Mouse (Mus musculus): Measurements from ENCODE around the gene Clcn1. TPM values are rescaled to one million over a fixed set of nuclear protein-coding genes. Genes with fewer than 3 reads are reported as not detected.

Clcn1 gene
- polyA plus RNA-seq, 1 experiment: 0.42 TPM

GRCm38 (mm10) chr6:42328757-42329156 is 42.3 kb downstream of the Clcn1 start:
- Histone ChIP-seq H3K27me3 (ENCODE audit: control insufficient read depth, insufficient read depth, insufficient read length) (no peaks in the 10 kb centered on the region), H3K79me2 (ENCODE audit: control insufficient read depth, insufficient read depth) (no peaks in the 10 kb centered on the region), H3K79me3 (ENCODE audit: low read depth) (no peaks in the 10 kb centered on the region), H3K4me3 (ENCODE audit: insufficient read depth, poor library complexity, severe bottlenecking) (no peak overlapping the region), H3K36me3 (ENCODE audit: control insufficient read depth, insufficient read depth) (no peaks in the 10 kb centered on the region), H3ac (ENCODE audit: control insufficient read depth, insufficient read length, low read depth) (no peak overlapping the region)
- TF ChIP-seq CTCF (IDR thresholded peaks at IDR 0.05; ENCODE audit: control insufficient read depth, insufficient read depth, insufficient read length) (no peak), CEBPB (IDR thresholded peaks at IDR 0.05; ENCODE audit: low read depth) (no peak), MYOG (IDR thresholded peaks at IDR 0.05; ENCODE audit: control insufficient read depth, extremely low read depth, insufficient read length) (no peak), MAX (IDR thresholded peaks at IDR 0.05) (no peak), USF1 (IDR thresholded peaks at IDR 0.05; ENCODE audit: low read depth) (no peak)

- Histone ChIP-seq H3ac (ENCODE audit: control insufficient read depth, insufficient read length, low read depth) (no peak overlapping the region), H3K79me3 (ENCODE audit: low read depth) (no peaks in the 10 kb centered on the region), H3K27me3 (ENCODE audit: control insufficient read depth, insufficient read depth, insufficient read length) (no peaks in the 10 kb centered on the region), H3K79me2 (ENCODE audit: control insufficient read depth, insufficient read depth) (no peaks in the 10 kb centered on the region), H3K4me3 (ENCODE audit: insufficient read depth, poor library complexity, severe bottlenecking) (no peak overlapping the region), H3K36me3 (ENCODE audit: control insufficient read depth, insufficient read depth) (no peaks in the 10 kb centered on the region)
- no peak for TF ChIP-seq USF1 (IDR thresholded peaks at IDR 0.05; ENCODE audit: low read depth)
- no peak for TF ChIP-seq CTCF (IDR thresholded peaks at IDR 0.05; ENCODE audit: control insufficient read depth, insufficient read depth, insufficient read length)
- TF ChIP-seq CEBPB (IDR thresholded peaks at IDR 0.05; ENCODE audit: low read depth): no peak
- no peak for TF ChIP-seq MYOG (IDR thresholded peaks at IDR 0.05; ENCODE audit: control insufficient read depth, extremely low read depth, insufficient read length)
- no peak for TF ChIP-seq MYOD1 (IDR thresholded peaks at IDR 0.05; ENCODE audit: control insufficient read depth, insufficient read length, low read depth)
- no peak for TF ChIP-seq FOSL1 (IDR thresholded peaks at IDR 0.05; ENCODE audit: insufficient read depth, low read length, poor library complexity, severe bottlenecking)
Measured at GRCm38 (mm10) chr6:42330216-42330615, 43.7 kb downstream of the Clcn1 start.

- H3K79me3 ChIP-seq (ENCODE audit: low read depth): no peaks in the 10 kb centered on the region
- no peaks in the 10 kb centered on the region for H3K79me2 ChIP-seq (ENCODE audit: control insufficient read depth, insufficient read depth)
- H3ac ChIP-seq (ENCODE audit: control insufficient read depth, insufficient read length, low read depth): no peak overlapping the region
- H3K4me3 ChIP-seq (ENCODE audit: insufficient read depth, poor library complexity, severe bottlenecking): no peak overlapping the region
- no peak for TF ChIP-seq CEBPB (IDR thresholded peaks at IDR 0.05; ENCODE audit: low read depth)
- no peak for TF ChIP-seq USF1 (IDR thresholded peaks at IDR 0.05; ENCODE audit: low read depth)
- no peak for TF ChIP-seq CTCF (IDR thresholded peaks at IDR 0.05; ENCODE audit: control insufficient read depth, insufficient read depth, insufficient read length)
- no peak for TF ChIP-seq MYOG (IDR thresholded peaks at IDR 0.05; ENCODE audit: control insufficient read depth, extremely low read depth, insufficient read length)
- TF ChIP-seq MAX (IDR thresholded peaks at IDR 0.05): no peak
- no peak for TF ChIP-seq MYOD1 (IDR thresholded peaks at IDR 0.05; ENCODE audit: control insufficient read depth, insufficient read length, low read depth)
- no peak for TF ChIP-seq FOSL1 (IDR thresholded peaks at IDR 0.05; ENCODE audit: insufficient read depth, low read length, poor library complexity, severe bottlenecking)
- H3K36me3 ChIP-seq (ENCODE audit: control insufficient read depth, insufficient read depth): no peaks in the 10 kb centered on the region
- no peaks in the 10 kb centered on the region for H3K27me3 ChIP-seq (ENCODE audit: control insufficient read depth, insufficient read depth, insufficient read length)
Measured at GRCm38 (mm10) chr6:42330946-42331345, 44.5 kb downstream of the Clcn1 start.

GRCm38 (mm10) chr6:42339189-42339588 is 52.7 kb downstream of the Clcn1 start:
- H3K4me3 ChIP-seq (ENCODE audit: insufficient read depth, poor library complexity, severe bottlenecking): no peak overlapping the region
- TF ChIP-seq CEBPB (IDR thresholded peaks at IDR 0.05; ENCODE audit: low read depth) (no peak), USF1 (IDR thresholded peaks at IDR 0.05; ENCODE audit: low read depth) (no peak), MYOD1 (IDR thresholded peaks at IDR 0.05; ENCODE audit: control insufficient read depth, insufficient read length, low read depth) (no peak), MAX (IDR thresholded peaks at IDR 0.05) (no peak), MYOG (IDR thresholded peaks at IDR 0.05; ENCODE audit: control insufficient read depth, extremely low read depth, insufficient read length) (no peak), CTCF (IDR thresholded peaks at IDR 0.05; ENCODE audit: control insufficient read depth, insufficient read depth, insufficient read length) (no peak), FOSL1 (IDR thresholded peaks at IDR 0.05; ENCODE audit: insufficient read depth, low read length, poor library complexity, severe bottlenecking) (no peak)
- no peaks in the 10 kb centered on the region for H3K36me3 ChIP-seq (ENCODE audit: control insufficient read depth, insufficient read depth)

GRCm38 (mm10) chr6:42339981-42340380 is 53.5 kb downstream of the Clcn1 start:
- H3K4me3 ChIP-seq (ENCODE audit: insufficient read depth, poor library complexity, severe bottlenecking): no peak overlapping the region
- no peaks in the 10 kb centered on the region for H3K79me2 ChIP-seq (ENCODE audit: control insufficient read depth, insufficient read depth)
- H3K79me3 ChIP-seq (ENCODE audit: low read depth): no peaks in the 10 kb centered on the region
- H3K27me3 ChIP-seq (ENCODE audit: control insufficient read depth, insufficient read depth, insufficient read length): no peaks in the 10 kb centered on the region
- H3ac ChIP-seq (ENCODE audit: control insufficient read depth, insufficient read length, low read depth): no peak overlapping the region
- TF ChIP-seq CTCF (IDR thresholded peaks at IDR 0.05; ENCODE audit: control insufficient read depth, insufficient read depth, insufficient read length) (no peak), MAX (IDR thresholded peaks at IDR 0.05) (no peak), FOSL1 (IDR thresholded peaks at IDR 0.05; ENCODE audit: insufficient read depth, low read length, poor library complexity, severe bottlenecking) (no peak), MYOD1 (IDR thresholded peaks at IDR 0.05; ENCODE audit: control insufficient read depth, insufficient read length, low read depth) (no peak), USF1 (IDR thresholded peaks at IDR 0.05; ENCODE audit: low read depth) (peak; percentile 26), MYOG (IDR thresholded peaks at IDR 0.05; ENCODE audit: control insufficient read depth, extremely low read depth, insufficient read length) (no peak), CEBPB (IDR thresholded peaks at IDR 0.05; ENCODE audit: low read depth) (no peak)
- no peaks in the 10 kb centered on the region for H3K36me3 ChIP-seq (ENCODE audit: control insufficient read depth, insufficient read depth)

More at GRCm38 (mm10) chr6:42339189-42339588, 52.7 kb downstream of the Clcn1 start:
- no peaks in the 10 kb centered on the region for H3K79me3 ChIP-seq (ENCODE audit: low read depth)
- H3ac ChIP-seq (ENCODE audit: control insufficient read depth, insufficient read length, low read depth): no peak overlapping the region
- no peaks in the 10 kb centered on the region for H3K79me2 ChIP-seq (ENCODE audit: control insufficient read depth, insufficient read depth)
- no peaks in the 10 kb centered on the region for H3K27me3 ChIP-seq (ENCODE audit: control insufficient read depth, insufficient read depth, insufficient read length)

GRCm38 (mm10) chr6:42342171-42342570 is 55.7 kb downstream of the Clcn1 start:
- Histone ChIP-seq H3K4me3 (ENCODE audit: insufficient read depth, poor library complexity, severe bottlenecking) (no peak overlapping the region), H3K27me3 (ENCODE audit: control insufficient read depth, insufficient read depth, insufficient read length) (no peaks in the 10 kb centered on the region), H3K36me3 (ENCODE audit: control insufficient read depth, insufficient read depth) (no peaks in the 10 kb centered on the region), H3ac (ENCODE audit: control insufficient read depth, insufficient read length, low read depth) (no peak overlapping the region), H3K79me3 (ENCODE audit: low read depth) (no peaks in the 10 kb centered on the region), H3K79me2 (ENCODE audit: control insufficient read depth, insufficient read depth) (no peaks in the 10 kb centered on the region)
- TF ChIP-seq CTCF (IDR thresholded peaks at IDR 0.05; ENCODE audit: control insufficient read depth, insufficient read depth, insufficient read length) (no peak), FOSL1 (IDR thresholded peaks at IDR 0.05; ENCODE audit: insufficient read depth, low read length, poor library complexity, severe bottlenecking) (no peak), MAX (IDR thresholded peaks at IDR 0.05) (no peak), CEBPB (IDR thresholded peaks at IDR 0.05; ENCODE audit: low read depth) (no peak), MYOG (IDR thresholded peaks at IDR 0.05; ENCODE audit: control insufficient read depth, extremely low read depth, insufficient read length) (no peak), MYOD1 (IDR thresholded peaks at IDR 0.05; ENCODE audit: control insufficient read depth, insufficient read length, low read depth) (no peak), USF1 (IDR thresholded peaks at IDR 0.05; ENCODE audit: low read depth) (no peak)

Data from C2C12 (cell line).